Mouse (Mus musculus) hindbrain, embryonic 10.5 days (tissue): ENCODE data around the gene Mms19. TPM values are rescaled to one million over a fixed set of nuclear protein-coding genes. Genes with fewer than 3 reads are reported as not detected.
A peak's percentile ranks its signal among the peaks of the same experiment; 100 is the strongest.

ENCODE experiments used
- DNase-seq: peaks from one replicate; pipeline ENCODE4 v3.0.0-alpha.2; 2017; ENCODE audit warnings: low spot score
- H3K27ac ChIP-seq: fragments of 300-500 bp; sonication (generic); 2 replicates; pipeline ENCODE4 v1.5.1; 2016; ENCODE audit warnings: mild to moderate bottlenecking, moderate library complexity
- H3K27me3 ChIP-seq: fragments of 300-500 bp; sonication (generic); 2 replicates; pipeline ENCODE4 v1.6.1; 2016; ENCODE audit warnings: mild to moderate bottlenecking; ENCODE audit not compliant: poor library complexity, insufficient read depth, severe bottlenecking
- H3K36me3 ChIP-seq: fragments of 300-500 bp; sonication (generic); 2 replicates; pipeline ENCODE4 v1.6.1; 2016; ENCODE audit warnings: mild to moderate bottlenecking, moderate library complexity
- H3K4me1 ChIP-seq: fragments of 300-500 bp; sonication (generic); replicated peaks from 2 replicates; pipeline ENCODE4 v1.6.1; 2016; ENCODE audit warnings: mild to moderate bottlenecking
- H3K4me3 ChIP-seq: fragments of 300-500 bp; sonication (generic); 2 replicates; pipeline ENCODE4 v1.5.1; 2016; ENCODE audit warnings: mild to moderate bottlenecking, moderate library complexity
- H3K9me3 ChIP-seq: fragments of 300-500 bp; sonication (generic); 2 replicates; pipeline ENCODE4 v1.6.1; 2016; ENCODE audit warnings: mild to moderate bottlenecking, moderate library complexity
- WGBS: fragments of 180-500 bp; shearing (Covaris S2); methylation state at CpG from one replicate; pipeline ENCODE4 v1.1.7; 2016; 5-methylcytosine and 5-hydroxymethylcytosine counted together
- polyA plus RNA-seq: library from polyadenylated mRNA; unstranded; fragments of >200 nt; fragmentation: Nextera tagmentation; extraction: Ambion mirVana; gene quantifications from 2 replicates; pipeline ENCODE4 v1.2.1, GENCODE M21; 2016

The Mms19 gene
- polyA plus RNA-seq, 1 experiment from 2014 or later, result 39.5 TPM

DNA sequence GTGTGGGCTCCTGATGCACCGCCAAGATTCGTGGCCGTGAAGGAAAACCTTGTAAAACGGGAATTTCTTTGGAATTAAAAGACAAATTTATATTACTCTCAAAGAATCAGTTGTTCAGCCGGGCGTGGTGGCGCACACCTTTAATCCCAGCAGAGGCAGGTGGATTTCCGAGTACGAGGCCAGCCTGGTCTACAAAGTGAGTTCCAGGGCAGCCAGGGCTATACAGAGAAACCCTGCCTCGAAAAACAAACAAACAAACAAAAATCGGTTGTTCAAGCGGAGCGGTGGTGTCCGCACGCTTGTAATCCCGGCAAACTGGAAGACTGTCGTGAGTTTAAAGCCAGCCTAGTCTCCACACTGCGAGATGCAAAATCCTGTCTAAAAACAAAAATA is 84.6 kb downstream of the Mms19 start:
- DNase-seq, result no peak
- 20% methylated on average over 18 of the region's 18 CpGs for WGBS
- H3K4me3 ChIP-seq, result peak overlapping the region; percentile 85
- peak overlapping the region; percentile 66 for H3K27ac ChIP-seq
- no peaks in the 10 kb centered on the region for H3K9me3 ChIP-seq
- H3K27me3 ChIP-seq, result no peaks in the 10 kb centered on the region
- H3K4me1 ChIP-seq, result peaks cover 18% of the 10 kb centered on the region
- H3K36me3 ChIP-seq, result peaks cover 15% of the 10 kb centered on the region

DNA sequence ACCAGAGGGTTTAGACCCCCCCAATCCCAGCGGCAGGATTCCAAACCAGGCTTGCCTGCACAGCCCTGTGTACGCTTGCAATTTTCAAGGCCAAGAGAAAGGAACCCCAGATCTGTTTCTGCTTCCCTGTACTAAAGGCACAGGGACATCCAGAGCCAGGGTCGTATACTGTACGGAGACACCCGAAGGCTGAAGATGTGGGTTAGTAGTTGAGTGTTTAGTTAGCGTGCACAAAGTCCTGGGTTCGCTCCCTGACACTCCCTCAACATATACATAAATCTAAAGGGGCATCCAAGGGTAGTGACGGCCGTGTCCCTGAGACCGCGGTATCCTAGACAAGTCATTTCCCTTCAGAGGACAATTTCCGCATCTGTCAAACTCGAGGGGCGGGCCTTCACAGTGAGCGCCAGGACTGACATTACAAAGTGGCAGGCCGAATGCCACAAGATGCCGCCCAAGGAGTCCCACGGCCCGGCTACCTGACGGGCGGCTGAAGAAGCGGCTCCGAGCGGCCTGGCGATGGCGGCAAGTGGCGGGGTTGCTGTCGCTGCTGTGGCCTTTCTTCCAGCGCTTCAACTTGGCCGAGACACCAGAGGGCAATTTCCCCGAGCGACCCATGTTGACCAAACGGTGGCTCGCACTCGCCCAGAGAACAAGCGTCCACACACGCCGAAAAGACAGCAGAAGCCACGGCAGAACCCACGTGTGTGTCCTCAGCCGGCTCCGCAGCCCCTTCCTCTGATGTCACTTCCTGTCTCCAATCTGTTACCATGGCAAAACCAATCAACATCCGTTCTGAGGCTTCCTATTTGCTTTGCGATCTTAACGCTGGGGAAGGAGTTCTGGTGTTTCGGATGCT is 85.3 kb downstream of the Mms19 start, which contains the start of gene Rrp12:
TSS of gene Rrp12 (minus strand) at position 714 of the 859 bp plus-strand sequence.
- Histone ChIP-seq H3K27ac (peak within 1 kb of the TSS; percentile 66), H3K9me3 (no peaks in the 10 kb centered on the region), H3K4me1 (peaks cover 18% of the 10 kb centered on the region), H3K36me3 (peaks cover 21% of the 10 kb centered on the region), H3K27me3 (no peaks in the 10 kb centered on the region), H3K4me3 (peak within 1 kb of the TSS; percentile 85)
- DNase-seq, result peak; percentile 83
- 1% methylated on average over 46 of the region's 46 CpGs for WGBS

DNA sequence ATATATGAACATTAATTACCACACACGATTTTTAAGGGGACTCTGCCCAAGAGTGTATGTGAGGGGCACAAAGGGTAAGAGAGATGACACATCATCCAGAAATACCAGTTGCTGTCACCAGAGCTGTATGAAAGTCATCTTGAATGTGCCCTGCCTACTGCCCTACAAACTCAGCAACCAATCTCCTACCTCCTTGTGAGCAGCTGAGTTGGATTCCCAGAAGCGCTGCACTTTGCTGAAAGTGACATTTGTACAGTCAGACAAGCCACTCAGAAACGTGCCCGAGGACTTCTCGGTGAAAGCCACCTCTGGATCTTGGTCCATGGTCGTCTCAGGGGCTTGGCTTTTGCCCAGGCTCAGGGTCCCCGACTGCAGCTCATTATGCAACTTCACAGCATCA is 86.0 kb downstream of the Mms19 start:
- Histone ChIP-seq H3K4me3 (peak overlapping the region; percentile 85), H3K4me1 (peaks cover 18% of the 10 kb centered on the region), H3K9me3 (no peaks in the 10 kb centered on the region), H3K27ac (no peak overlapping the region), H3K27me3 (no peaks in the 10 kb centered on the region), H3K36me3 (peaks cover 29% of the 10 kb centered on the region)
- WGBS, result 57% methylated on average over 7 of the region's 7 CpGs
- no peak for DNase-seq

Other genes with a start within 250 kb of the Mms19 start
- 13.9 and 18.0 TPM in 2 replicates for gene Slit1, start 237.5 kb downstream of the Mms19 start, polyA plus RNA-seq
- 27.9 and 37.9 TPM in 2 replicates for gene Arhgap19, start 179.1 kb downstream of the Mms19 start, polyA plus RNA-seq
- gene Frat1, start 151.2 kb downstream of the Mms19 start, polyA plus RNA-seq, result 10.8 and 13.4 TPM in 2 replicates
- 5.4 and 6.7 TPM in 2 replicates for gene Frat2, start 133.0 kb downstream of the Mms19 start, polyA plus RNA-seq
- 27.3 and 34.1 TPM in 2 replicates for gene Rrp12, start 85.0 kb downstream of the Mms19 start, polyA plus RNA-seq
- 900 and 1,138 TPM in 2 replicates for gene Pgam1, start 69.2 kb downstream of the Mms19 start, polyA plus RNA-seq
- 75.5 and 92.1 TPM in 2 replicates for gene Exosc1, start 47.7 kb downstream of the Mms19 start, polyA plus RNA-seq
- gene Zdhhc16, start 47.7 kb downstream of the Mms19 start, polyA plus RNA-seq, result 87.1 and 92.5 TPM in 2 replicates
- gene Ubtd1, start 606 bp upstream of the Mms19 start, polyA plus RNA-seq, result 11.5 and 16.9 TPM in 2 replicates
- 0.39 TPM in 1 of 2 replicates, not detected in the other for gene Ankrd2, start 54.8 kb upstream of the Mms19 start, polyA plus RNA-seq
- gene Hoga1, start 64.5 kb upstream of the Mms19 start, polyA plus RNA-seq, result 1.3 and 1.9 TPM in 2 replicates
- gene 4933411K16Rik, start 71.1 kb upstream of the Mms19 start, polyA plus RNA-seq, result not detected in 2 replicates
- 52.6 and 73.6 TPM in 2 replicates for gene Morn4, start 105.2 kb upstream of the Mms19 start, polyA plus RNA-seq
- gene Pi4k2a, start 109.3 kb upstream of the Mms19 start, polyA plus RNA-seq, result 28.2 TPM in 2 replicates
- 17.5 and 19.0 TPM in 2 replicates for gene Avpi1, start 147.9 kb upstream of the Mms19 start, polyA plus RNA-seq
- 3.1 and 3.6 TPM in 2 replicates for gene Marveld1, start 166.2 kb upstream of the Mms19 start, polyA plus RNA-seq
- 35.3 and 40.2 TPM in 2 replicates for gene Zfyve27, start 182.8 kb upstream of the Mms19 start, polyA plus RNA-seq
- 0.26 and 0.46 TPM in 2 replicates for gene Sfrp5, start 221.1 kb upstream of the Mms19 start, polyA plus RNA-seq